Mouse (Mus musculus): ENCODE measurements around the gene Ciapin1.

DNA sequence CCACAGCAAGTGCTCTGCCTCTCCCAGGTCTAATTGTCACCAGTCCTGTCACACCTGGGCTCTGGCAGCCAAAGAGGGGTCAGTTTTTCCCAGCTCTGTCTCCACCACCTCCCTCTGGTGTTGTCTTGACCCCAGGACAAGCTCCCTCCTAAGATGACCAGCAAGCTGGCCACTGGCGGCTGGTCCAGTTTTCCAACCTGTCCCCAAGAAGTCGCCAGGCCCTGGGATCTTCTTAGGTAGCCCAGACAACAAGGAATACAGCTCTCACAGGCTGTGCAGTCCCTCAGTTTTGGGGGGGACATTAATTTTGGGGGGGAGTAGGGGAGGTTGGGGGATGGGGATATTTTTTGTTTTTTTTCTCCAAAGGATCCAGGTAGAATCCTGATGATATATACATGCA, 34.4 kb upstream of the Ciapin1 start:
- no peak for TF ChIP-seq CTCF (IDR thresholded peaks at IDR 0.05; ENCODE audit: extremely low read depth, insufficient read depth, insufficient read length, insufficient replicate concordance)
- TF ChIP-seq POLR2A (IDR thresholded peaks at IDR 0.05; ENCODE audit: low read depth, low read length) = no peak
